Mouse (Mus musculus) spleen, adult 2 months (tissue): ENCODE measurements around the gene Sorbs1. TPM values are rescaled to one million over a fixed set of nuclear protein-coding genes. Genes with fewer than 3 reads are reported as not detected.
"Not testable (repeated sequence)": the region's sequence is repeated elsewhere in the genome, so short reads cannot be mapped to it uniquely, and the experiment has no call there.

Experiments used
- DNase-seq, 2 experiments: peaks; one replicate each; pipeline versions ENCODE4 v3.0.0 to v3.0.0-alpha.2; 2012 to 2021; ENCODE audit warnings: low spot score in 2 of 2, low read depth in 1 of 2
- H3K27ac ChIP-seq: fragments of 200-500 bp; 2 replicates; pipeline ENCODE4 v1.5.1; 2012; ENCODE audit warnings: low read length, inconsistent platforms; ENCODE audit not compliant: insufficient read depth
- H3K27me3 ChIP-seq: fragments of 200-500 bp; 2 replicates; pipeline ENCODE4 v1.6.1; 2012; ENCODE audit warnings: mild to moderate bottlenecking, moderate library complexity, low read length, inconsistent platforms; ENCODE audit not compliant: control insufficient read depth, insufficient read depth
- H3K36me3 ChIP-seq: fragments of 200-500 bp; 2 replicates; pipeline ENCODE4 v1.6.1; 2012; ENCODE audit warnings: mild to moderate bottlenecking, low read length, inconsistent platforms; ENCODE audit not compliant: control insufficient read depth, insufficient read depth
- H3K4me1 ChIP-seq: fragments of 200-500 bp; 2 replicates; pipeline ENCODE4 v1.6.1; 2011; ENCODE audit warnings: inconsistent platforms; ENCODE audit not compliant: control insufficient read depth, insufficient read depth, insufficient read length
- H3K4me3 ChIP-seq: fragments of 200-500 bp; 2 replicates; pipeline ENCODE4 v1.5.1; 2011; ENCODE audit warnings: mild to moderate bottlenecking, inconsistent platforms; ENCODE audit not compliant: insufficient read depth, insufficient read length; ENCODE audit errors: extremely low read depth
- CTCF ChIP-seq: fragments of 200-500 bp; IDR thresholded peaks from 2 replicates; pipeline ENCODE4 v1.5.1; 2011; ENCODE audit warnings: mild to moderate bottlenecking, inconsistent platforms; ENCODE audit not compliant: insufficient read depth, insufficient read length, insufficient replicate concordance; ENCODE audit errors: extremely low read depth
- POLR2A ChIP-seq: fragments of 200-500 bp; IDR thresholded peaks from 2 replicates; pipeline ENCODE4 v1.6.1; 2011; ENCODE audit warnings: low read depth, low read length, inconsistent platforms
- WGBS: fragments of 180-500 bp; shearing (Covaris S2); methylation state at CpG from one replicate; pipeline ENCODE4 v1.1.7; 2018; 5-methylcytosine and 5-hydroxymethylcytosine counted together
- polyA plus RNA-seq: library from polyadenylated mRNA; depleted of rRNA; stranded (reverse); fragments of >200 nt; gene quantifications from 2 replicates; pipeline ENCODE4 v1.2.3, GENCODE M21; 2012; rRNA removed

The Sorbs1 gene
- polyA plus RNA-seq = 6.2 and 6.4 TPM in 2 replicates

GRCm38 (mm10) chr19:40513632-40514078, at the start of gene Sorbs1:
Sorbs1 (minus strand) TSS chr19:40513779.
- peak within 1 kb of the TSS; percentile 79 for H3K27ac ChIP-seq
- peaks cover 6% of the 10 kb centered on the region; the same call in 1 of the 2 replicates for H3K4me1 ChIP-seq
- no peaks in the 10 kb centered on the region for H3K36me3 ChIP-seq
- peak within 1 kb of the TSS; percentile 68 for H3K4me3 ChIP-seq
- no peaks in the 10 kb centered on the region for H3K27me3 ChIP-seq
- TF ChIP-seq CTCF = no peak
- TF ChIP-seq POLR2A = peak; percentile 87
- under 1% methylated on average over 51 of the region's 51 CpGs for WGBS
- peak; percentile 90 to 95 for DNase-seq

GRCm38 (mm10) chr19:40561521-40561920, 47.9 kb upstream of the Sorbs1 start:
- not testable (repeated sequence) for H3K4me1 ChIP-seq, H3K27ac ChIP-seq, DNase-seq, H3K27me3 ChIP-seq, H3K4me3 ChIP-seq
- H3K36me3 ChIP-seq = peaks cover 31% of the 10 kb centered on the region
- WGBS = 91% methylated on average over 13 of the region's 31 CpGs

GRCm38 (mm10) chr19:40556029-40556428, 42.5 kb upstream of the Sorbs1 start:
- no peak for DNase-seq
- no peak for TF ChIP-seq POLR2A
- no peak for TF ChIP-seq CTCF
- H3K4me1 ChIP-seq = no peaks in the 10 kb centered on the region
- H3K27me3 ChIP-seq = no peaks in the 10 kb centered on the region
- no peak overlapping the region for H3K27ac ChIP-seq
- WGBS = 92% methylated on average over 7 of the region's 7 CpGs
- H3K36me3 ChIP-seq = peaks cover 20% of the 10 kb centered on the region
- no peak overlapping the region for H3K4me3 ChIP-seq

- peaks cover 28% of the 10 kb centered on the region for H3K36me3 ChIP-seq
- TF ChIP-seq CTCF = no peak
- TF ChIP-seq POLR2A = no peak
- DNase-seq = no peak
- 97% methylated on average over 8 of the region's 8 CpGs for WGBS
- no peaks in the 10 kb centered on the region for H3K27me3 ChIP-seq
- no peaks in the 10 kb centered on the region for H3K4me1 ChIP-seq
- H3K27ac ChIP-seq = no peak overlapping the region
- H3K4me3 ChIP-seq = no peak overlapping the region
Observed at GRCm38 (mm10) chr19:40555136-40555535, 41.6 kb upstream of the Sorbs1 start.

- 94% methylated on average over 11 of the region's 11 CpGs for WGBS
- H3K36me3 ChIP-seq = peaks cover 28% of the 10 kb centered on the region
- no peaks in the 10 kb centered on the region for H3K4me1 ChIP-seq
- no peak overlapping the region for H3K27ac ChIP-seq
- no peaks in the 10 kb centered on the region for H3K27me3 ChIP-seq
- no peak for TF ChIP-seq POLR2A
- TF ChIP-seq CTCF = no peak
- no peak for DNase-seq
- H3K4me3 ChIP-seq = no peak overlapping the region
Observed at GRCm38 (mm10) chr19:40554343-40554742, 40.8 kb upstream of the Sorbs1 start.

GRCm38 (mm10) chr19:40553849-40554248, 40.3 kb upstream of the Sorbs1 start:
- no peaks in the 10 kb centered on the region for H3K27me3 ChIP-seq
- TF ChIP-seq CTCF (no peak), POLR2A (no peak)
- no peak overlapping the region for H3K4me3 ChIP-seq
- H3K36me3 ChIP-seq = peaks cover 28% of the 10 kb centered on the region
- H3K27ac ChIP-seq = no peak overlapping the region
- WGBS = 94% methylated on average over 6 of the region's 6 CpGs
- no peaks in the 10 kb centered on the region for H3K4me1 ChIP-seq
- DNase-seq = no peak

- Histone ChIP-seq H3K4me1 (no peaks in the 10 kb centered on the region), H3K27me3 (no peaks in the 10 kb centered on the region), H3K4me3 (no peak overlapping the region), H3K36me3 (peaks cover 28% of the 10 kb centered on the region), H3K27ac (no peak overlapping the region)
- no peak for DNase-seq
- WGBS = 90% methylated on average over 14 of the region's 14 CpGs
- TF ChIP-seq POLR2A (no peak), CTCF (no peak)
Observed at GRCm38 (mm10) chr19:40553014-40553789, 39.6 kb upstream of the Sorbs1 start.
